Mouse (Mus musculus) forebrain, embryonic 11.5 days (tissue): ENCODE results near the gene Prrt2. TPM values are rescaled to one million over a fixed set of nuclear protein-coding genes. Genes with fewer than 3 reads are reported as not detected.

Source experiments
- ATAC-seq: fragments of 200-750 bp; cut with Nextera tagmentation; replicated peaks from 2 replicates; pipeline ENCODE4 v1.8.0; 2017; ENCODE audit warnings: moderate TSS enrichment; ENCODE audit not compliant: low FRiP score
- DNase-seq: peaks from one replicate; pipeline ENCODE4 v3.0.0-alpha.2; 2017; ENCODE audit warnings: low spot score
- H3K27ac ChIP-seq: fragments of 300-500 bp; sonication (generic); 2 replicates; pipeline ENCODE4 v1.5.1; 2014; ENCODE audit warnings: low read depth, low read length
- H3K27me3 ChIP-seq: fragments of 300-500 bp; sonication (generic); 2 replicates; pipeline ENCODE4 v1.6.1; 2014; ENCODE audit warnings: mild to moderate bottlenecking, low read length, mixed read lengths; ENCODE audit not compliant: control insufficient read depth, insufficient read depth
- H3K36me3 ChIP-seq: fragments of 300-500 bp; sonication (generic); 2 replicates; pipeline ENCODE4 v1.6.1; 2014; ENCODE audit warnings: mild to moderate bottlenecking, low read length, moderate library complexity, mixed read lengths; ENCODE audit not compliant: control insufficient read depth, insufficient read depth
- H3K4me1 ChIP-seq: fragments of 300-500 bp; sonication (generic); replicated peaks from 2 replicates; pipeline ENCODE4 v1.6.1; 2014; ENCODE audit warnings: low read length, mixed read lengths; ENCODE audit not compliant: control insufficient read depth, insufficient read depth
- H3K4me2 ChIP-seq: fragments of 300-500 bp; sonication (generic); 2 replicates; pipeline ENCODE4 v1.6.1; 2014; ENCODE audit warnings: low read depth, mild to moderate bottlenecking, low read length, moderate library complexity, mixed read lengths; ENCODE audit not compliant: severe bottlenecking
- H3K4me3 ChIP-seq: fragments of 300-500 bp; sonication (generic); 2 replicates; pipeline ENCODE4 v1.5.1; 2014; ENCODE audit warnings: low read depth, low read length
- H3K9ac ChIP-seq: fragments of 300-500 bp; sonication (generic); 2 replicates; pipeline ENCODE4 v1.6.1; 2014; ENCODE audit warnings: low read length
- H3K9me3 ChIP-seq: fragments of 300-500 bp; sonication (generic); 2 replicates; pipeline ENCODE4 v1.6.1; 2016; ENCODE audit warnings: low read length, mixed read lengths; ENCODE audit not compliant: control insufficient read depth
- WGBS: fragments of 180-500 bp; shearing (Covaris S2); extraction: QIAGEN DNeasy Blood & Tissue Kit; methylation state at CpG from one replicate; pipeline ENCODE4 v1.1.7; 2014; 5-methylcytosine and 5-hydroxymethylcytosine counted together
- polyA plus RNA-seq: library from polyadenylated mRNA; unstranded; fragments of >200 nt; fragmentation: Nextera tagmentation; extraction: Ambion mirVana; gene quantifications from 2 replicates; pipeline ENCODE4 v1.2.1, GENCODE M21; 2014

Gene Prrt2
- polyA plus RNA-seq, 1 experiment from 2014 or later: 10.3 TPM

GRCm38 (mm10) chr7:127022528-127023271 lies 1.7 kb upstream of the Prrt2 start:
- no peak for DNase-seq
- H3K9ac ChIP-seq: peak overlapping the region; percentile 99
- H3K4me3 ChIP-seq: peak overlapping the region; percentile 82
- no peak for ATAC-seq
- H3K27ac ChIP-seq: peak overlapping the region; percentile 37
- H3K9me3 ChIP-seq: no peaks in the 10 kb centered on the region
- peaks cover 34% of the 10 kb centered on the region for H3K4me1 ChIP-seq
- no peaks in the 10 kb centered on the region for H3K27me3 ChIP-seq
- peaks cover 8% of the 10 kb centered on the region; the same call in 1 of the 2 replicates for H3K36me3 ChIP-seq
- WGBS: 92% methylated on average over 6 of the region's 7 CpGs
- peak overlapping the region; percentile 94 for H3K4me2 ChIP-seq

- 40% methylated on average over 5 of the region's 5 CpGs for WGBS
- H3K4me3 ChIP-seq: peak overlapping the region; percentile 45
- H3K9ac ChIP-seq: peak overlapping the region; percentile 99
- peak overlapping the region; percentile 81 for H3K27ac ChIP-seq
- H3K4me1 ChIP-seq: peaks cover 34% of the 10 kb centered on the region
- peak overlapping the region; percentile 81 for H3K4me2 ChIP-seq
- peak; percentile 65 for DNase-seq
- no peaks in the 10 kb centered on the region for H3K27me3 ChIP-seq
- no peak for ATAC-seq
- peaks cover 8% of the 10 kb centered on the region; the same call in 1 of the 2 replicates for H3K36me3 ChIP-seq
- no peaks in the 10 kb centered on the region for H3K9me3 ChIP-seq
Observed at GRCm38 (mm10) chr7:127021563-127022527, 834 bp upstream of the Prrt2 start.

GRCm38 (mm10) chr7:127020491-127020890 lies 520 bp downstream of the Prrt2 start:
- Histone ChIP-seq H3K4me2 (peak overlapping the region; percentile 81), H3K36me3 (peaks cover 8% of the 10 kb centered on the region; the same call in 1 of the 2 replicates), H3K9me3 (no peaks in the 10 kb centered on the region), H3K27ac (peak overlapping the region; percentile 81), H3K4me1 (peaks cover 40% of the 10 kb centered on the region), H3K27me3 (no peaks in the 10 kb centered on the region), H3K9ac (peak overlapping the region; percentile 79), H3K4me3 (peak overlapping the region; percentile 45)
- no peak for DNase-seq
- WGBS: 28% methylated on average over 5 of the region's 5 CpGs
- no peak for ATAC-seq

DNA sequence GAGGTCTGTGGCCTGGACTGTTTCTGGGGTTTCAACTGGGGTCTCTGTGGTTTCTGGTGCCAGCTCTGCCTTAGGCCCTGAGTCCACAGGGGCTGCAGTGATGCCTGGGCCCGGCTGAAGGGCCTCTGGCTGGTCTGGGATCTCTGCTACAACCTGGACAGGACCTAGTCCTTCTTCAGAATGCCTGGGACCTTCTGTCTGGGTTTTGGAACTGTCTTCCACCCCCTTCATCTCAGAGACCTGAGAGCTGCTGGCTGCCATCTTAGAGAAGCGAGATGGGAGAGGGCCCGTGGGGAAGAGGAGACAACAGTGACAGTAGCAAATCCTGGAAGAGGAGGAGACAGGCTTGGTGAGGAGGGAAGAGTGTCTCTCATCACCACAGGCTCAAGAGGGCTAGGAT lies 980 bp downstream of the Prrt2 start:
- Histone ChIP-seq H3K9ac (peak overlapping the region; percentile 79), H3K27ac (peak overlapping the region; percentile 81; the same call in 1 of the 2 replicates)
- 68% methylated on average over 3 of the region's 3 CpGs for WGBS

DNA sequence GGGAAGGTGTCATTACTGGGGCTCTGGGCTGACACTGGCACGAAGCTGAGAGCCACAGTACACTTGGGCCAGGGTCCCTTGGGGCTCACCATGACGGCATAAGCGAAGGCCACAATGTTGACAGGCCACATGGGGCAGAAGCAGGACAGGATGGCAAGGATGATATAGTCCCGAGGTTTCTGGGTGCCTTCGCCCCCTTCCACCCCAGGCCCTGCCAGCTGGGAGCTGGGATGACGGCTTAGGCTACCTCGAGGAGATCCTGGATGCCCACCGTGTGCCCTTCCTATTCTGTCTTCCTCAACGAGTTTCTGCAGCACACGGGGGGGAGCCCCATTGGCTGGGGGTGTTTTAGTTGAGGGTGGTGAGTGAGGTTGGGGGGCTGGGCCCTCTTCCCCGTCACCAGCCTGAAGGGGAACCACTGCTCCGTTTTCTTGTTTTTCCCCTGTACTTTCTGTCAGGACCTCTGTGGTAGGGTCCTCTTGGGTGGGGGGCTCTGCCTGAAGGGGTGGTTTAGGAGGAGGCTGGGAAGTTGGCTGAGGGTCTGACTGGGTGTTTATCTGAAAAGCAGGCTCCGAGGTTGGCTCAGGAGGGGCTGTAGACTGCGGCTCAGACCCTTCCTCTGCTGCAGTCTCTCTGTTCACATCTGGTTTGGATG lies 1.6 kb downstream of the Prrt2 start:
- Histone ChIP-seq H3K4me3 (no peak overlapping the region), H3K27me3 (no peaks in the 10 kb centered on the region), H3K9me3 (no peaks in the 10 kb centered on the region), H3K4me1 (peaks cover 39% of the 10 kb centered on the region), H3K4me2 (peak overlapping the region; percentile 81), H3K36me3 (peaks cover 8% of the 10 kb centered on the region), H3K27ac (no peak overlapping the region), H3K9ac (peak overlapping the region; percentile 79)
- WGBS: 88% methylated on average over 14 of the region's 14 CpGs
- no peak for DNase-seq
- ATAC-seq: no peak

More for the DNA sequence above, 980 bp downstream of the Prrt2 start:
- Histone ChIP-seq H3K4me1 (peaks cover 40% of the 10 kb centered on the region), H3K4me3 (peak overlapping the region; percentile 45), H3K9me3 (no peaks in the 10 kb centered on the region), H3K4me2 (peak overlapping the region; percentile 81), H3K27me3 (no peaks in the 10 kb centered on the region), H3K36me3 (peaks cover 8% of the 10 kb centered on the region; the same call in 1 of the 2 replicates)
- no peak for ATAC-seq
- no peak for DNase-seq

DNA sequence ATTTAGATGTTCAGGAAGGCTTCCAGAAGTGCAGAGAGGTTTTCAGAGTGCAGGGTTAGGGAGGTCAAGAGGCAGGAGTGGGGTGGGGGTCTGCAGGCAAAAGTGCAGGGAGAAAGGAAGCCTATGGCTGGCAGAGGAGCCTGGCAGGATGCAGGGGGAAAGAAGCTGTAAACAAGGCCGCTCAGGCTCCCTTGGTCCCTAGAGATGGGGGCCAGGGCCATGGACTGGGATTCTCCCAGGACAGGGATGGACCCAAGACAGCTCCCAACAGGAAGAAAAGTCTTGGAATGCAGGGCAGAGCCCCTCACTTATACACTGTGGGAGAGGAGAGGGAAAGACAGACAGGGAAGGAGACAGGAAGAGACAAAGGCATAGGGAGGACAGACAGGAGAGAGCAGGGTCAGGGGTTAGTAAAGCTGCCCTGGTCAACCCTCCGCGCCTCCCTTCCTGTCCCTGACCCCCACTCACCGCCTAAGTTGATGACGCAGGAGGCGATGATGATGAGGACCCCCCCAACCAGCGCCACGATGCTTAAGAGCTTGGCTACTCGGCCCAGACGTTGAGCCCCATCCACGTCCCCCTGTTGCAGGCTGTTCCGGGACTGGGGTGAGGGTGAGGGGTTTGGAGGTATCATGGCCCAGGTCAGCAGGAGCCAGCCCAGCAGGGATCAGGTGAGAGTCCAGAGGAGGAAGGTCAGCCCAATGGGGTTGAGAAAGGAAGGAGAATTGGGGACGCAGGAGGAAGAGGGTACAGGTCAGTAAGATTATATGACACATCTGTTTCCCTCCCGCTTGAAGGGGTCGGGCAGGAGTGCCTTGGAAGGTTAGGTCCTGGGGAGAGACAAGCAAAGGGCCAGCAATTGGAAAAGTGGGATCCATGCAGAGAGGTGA lies 2.4 kb downstream of the Prrt2 start:
- Histone ChIP-seq H3K27ac (peak overlapping the region; percentile 1; the same call in 1 of the 2 replicates), H3K36me3 (peaks cover 6% of the 10 kb centered on the region), H3K4me2 (no peak overlapping the region), H3K9ac (peak overlapping the region; percentile 23), H3K9me3 (no peaks in the 10 kb centered on the region), H3K4me1 (peaks cover 31% of the 10 kb centered on the region), H3K4me3 (no peak overlapping the region), H3K27me3 (no peaks in the 10 kb centered on the region)
- no peak for DNase-seq
- WGBS: 88% methylated on average over 15 of the region's 15 CpGs
- no peak for ATAC-seq

DNA sequence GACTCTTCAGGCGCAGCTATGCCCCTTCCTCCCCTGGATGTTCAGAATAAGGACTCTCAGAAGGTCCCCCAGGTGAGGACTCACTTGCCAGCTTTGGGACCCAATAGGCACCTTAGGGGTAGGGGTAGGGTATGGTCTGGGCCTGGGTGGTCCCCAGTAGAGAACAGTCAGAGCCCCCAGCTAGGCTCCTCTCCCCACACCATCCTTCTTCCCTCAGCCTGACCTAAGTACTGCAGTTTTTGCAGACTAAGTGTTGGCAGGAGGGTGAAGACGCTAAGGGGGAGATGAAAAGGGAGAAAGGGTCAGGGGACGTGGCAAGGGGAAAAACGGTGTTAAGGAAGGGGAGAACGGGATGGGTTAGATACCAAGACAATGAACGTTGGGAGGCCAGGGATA lies 3.1 kb downstream of the Prrt2 start:
- Histone ChIP-seq H3K4me1 (peaks cover 24% of the 10 kb centered on the region), H3K27ac (0 out of 2 replicates have a peak overlapping the region, but pooled peaks have one; percentile 1), H3K9me3 (no peaks in the 10 kb centered on the region), H3K4me2 (no peak overlapping the region), H3K9ac (peak overlapping the region; percentile 35), H3K36me3 (peaks cover 4% of the 10 kb centered on the region), H3K27me3 (no peaks in the 10 kb centered on the region), H3K4me3 (no peak overlapping the region)
- ATAC-seq (no peak), DNase-seq (no peak)
- 65% methylated on average over 6 of the region's 6 CpGs for WGBS
